Mouse (Mus musculus) cerebellum, postnatal 10 days (tissue): ENCODE measurements around the gene Gtdc1.

Experiments
- DNase-seq, 2 experiments: peaks; one replicate each; pipeline ENCODE4 v3.0.0; 2021; ENCODE audit warnings: mixed read lengths in 2 of 2

Gene Gtdc1

GRCm38 (mm10) chr2:44927482-44927811 lies at the start of gene Gtdc1:
Gtdc1 (minus strand) TSS chr2:44927657.
- DNase-seq = no peak

GRCm38 (mm10) chr2:44977051-44977450 lies 49.6 kb upstream of the Gtdc1 start:
- no peak for DNase-seq

GRCm38 (mm10) chr2:44976484-44976883 lies 49.0 kb upstream of the Gtdc1 start:
- DNase-seq = no peak

GRCm38 (mm10) chr2:44973828-44974227 lies 46.4 kb upstream of the Gtdc1 start:
- no peak for DNase-seq

GRCm38 (mm10) chr2:44970087-44970646 lies 42.7 kb upstream of the Gtdc1 start:
- no peak for DNase-seq

- DNase-seq = no peak
Measured at GRCm38 (mm10) chr2:44969640-44970039, 42.2 kb upstream of the Gtdc1 start.

- no peak for DNase-seq
Measured at GRCm38 (mm10) chr2:44969226-44969625, 41.8 kb upstream of the Gtdc1 start.

GRCm38 (mm10) chr2:44965834-44966555 lies 38.5 kb upstream of the Gtdc1 start:
- no peak for DNase-seq

- DNase-seq = no peak
Measured at GRCm38 (mm10) chr2:44962620-44963019, 35.2 kb upstream of the Gtdc1 start.

GRCm38 (mm10) chr2:44961192-44961591 lies 33.7 kb upstream of the Gtdc1 start:
- DNase-seq = no peak

- DNase-seq = no peak
Measured at GRCm38 (mm10) chr2:44960561-44960960, 33.1 kb upstream of the Gtdc1 start.

- DNase-seq = no peak
Measured at GRCm38 (mm10) chr2:44957329-44957797, 29.9 kb upstream of the Gtdc1 start.

GRCm38 (mm10) chr2:44956232-44956631 lies 28.8 kb upstream of the Gtdc1 start:
- no peak for DNase-seq

GRCm38 (mm10) chr2:44955506-44955905 lies 28.0 kb upstream of the Gtdc1 start:
- DNase-seq = no peak

- no peak for DNase-seq
Measured at GRCm38 (mm10) chr2:44954180-44954579, 26.7 kb upstream of the Gtdc1 start.

- no peak for DNase-seq
Measured at GRCm38 (mm10) chr2:44952830-44953422, 25.5 kb upstream of the Gtdc1 start.

- DNase-seq = no peak
Measured at GRCm38 (mm10) chr2:44951651-44952213, 24.3 kb upstream of the Gtdc1 start.

- DNase-seq = no peak
Measured at GRCm38 (mm10) chr2:44944689-44945088, 17.2 kb upstream of the Gtdc1 start.

GRCm38 (mm10) chr2:44930951-44931350 lies 3.5 kb upstream of the Gtdc1 start:
- DNase-seq = no peak

- DNase-seq = no peak
Measured at GRCm38 (mm10) chr2:44928631-44929030, 1.2 kb upstream of the Gtdc1 start.

GRCm38 (mm10) chr2:44926683-44927481 lies 575 bp downstream of the Gtdc1 start:
- peak; percentile 93 to 95 for DNase-seq

- no peak for DNase-seq
Measured at GRCm38 (mm10) chr2:44926167-44926682, 1.2 kb downstream of the Gtdc1 start.

- no peak for DNase-seq
Measured at GRCm38 (mm10) chr2:44924618-44925017, 2.8 kb downstream of the Gtdc1 start.
